Mouse (Mus musculus): ENCODE measurements around the gene Fam187b. TPM values are rescaled to one million over a fixed set of nuclear protein-coding genes. Genes with fewer than 3 reads are reported as not detected.

Fam187b gene
- total and polyA plus RNA-seq, 3 experiments: not detected

GRCm38 (mm10) chr7:30993986-30994385 is 20.4 kb downstream of the Fam187b start:
- no peak overlapping the region for H3K4me3 ChIP-seq (replicated peaks in 1 of 3; ENCODE audit: low read depth in 2 of 3, low read length in 2 of 3, poor library complexity in 1 of 3)
- in situ Hi-C loops (cut with MboI; ENCODE audit: low pct_ligation_motif_present, low pct_unique_long_range_greater_than_20kb, low sequenced_read_pairs): no loop called here
- no peak overlapping the region for H3K4me2 ChIP-seq (ENCODE audit: insufficient read depth, low read depth, poor library complexity, severe bottlenecking)
- no peak for TF ChIP-seq USF1 (IDR thresholded peaks at IDR 0.05; ENCODE audit: low read depth, low read length)
- no peak for TF ChIP-seq JUND (conservative IDR thresholded peaks at IDR 0.05; ENCODE audit: low read depth, low read length)
- no peak for TF ChIP-seq MYC (IDR thresholded peaks at IDR 0.05; ENCODE audit: low read depth, low read length)
- no peak for TF ChIP-seq ELF1 (IDR thresholded peaks at IDR 0.05; ENCODE audit: low read depth, low read length)
- no peak for TF ChIP-seq UBTF (IDR thresholded peaks at IDR 0.05; ENCODE audit: low read depth, low read length)
- TF ChIP-seq MXI1 (IDR thresholded peaks at IDR 0.05; ENCODE audit: low read depth, low read length): no peak
- TF ChIP-seq TBP (conservative IDR thresholded peaks at IDR 0.05; ENCODE audit: low read depth, low read length): no peak
- no peak for TF ChIP-seq MAX (IDR thresholded peaks at IDR 0.05; ENCODE audit: low read length)
- no peak for TF ChIP-seq GABPA (IDR thresholded peaks at IDR 0.05; ENCODE audit: insufficient replicate concordance, low read depth, low read length)
- H3K36me3 ChIP-seq (replicated peaks in 1 of 2; ENCODE audit: control insufficient read depth in 1 of 2, insufficient read depth in 1 of 2, low read length in 1 of 2): no peaks in the 10 kb centered on the region
- H3K27ac ChIP-seq (ENCODE audit: insufficient read depth, low read depth): no peak overlapping the region
- no peak for DNase-seq (ENCODE audit: extremely low read depth)
- H3K27me3 ChIP-seq (replicated peaks): no peaks in the 10 kb centered on the region
- no peaks in the 10 kb centered on the region for H3K79me2 ChIP-seq (replicated peaks; ENCODE audit: control insufficient read depth, extremely low read depth, insufficient read depth, poor library complexity, severe bottlenecking)
- peaks cover 6% of the 10 kb centered on the region for H3K9me3 ChIP-seq (replicated peaks; ENCODE audit: low read length)
- H3K9ac ChIP-seq (ENCODE audit: insufficient read depth, low read depth): no peak overlapping the region
- H3K4me1 ChIP-seq (ENCODE audit: control insufficient read depth in 1 of 2, insufficient read depth in 2 of 2): no peaks in the 10 kb centered on the region
- dilution Hi-C loops (cut with MboI; ENCODE audit: extremely low pct_ligation_motif_present, extremely low pct_unique_long_range_greater_than_20kb, low sequenced_read_pairs): no loop called here

GRCm38 (mm10) chr7:30996491-30996890 is 22.9 kb downstream of the Fam187b start:
- H3K27me3 ChIP-seq (replicated peaks): no peaks in the 10 kb centered on the region
- no peak overlapping the region for H3K27ac ChIP-seq (ENCODE audit: insufficient read depth, low read depth)
- no peak overlapping the region for H3K4me3 ChIP-seq (replicated peaks in 1 of 3; ENCODE audit: low read depth in 2 of 3, low read length in 2 of 3, poor library complexity in 1 of 3)
- no peaks in the 10 kb centered on the region for H3K79me2 ChIP-seq (replicated peaks; ENCODE audit: control insufficient read depth, extremely low read depth, insufficient read depth, poor library complexity, severe bottlenecking)
- H3K9ac ChIP-seq (ENCODE audit: insufficient read depth, low read depth): no peak overlapping the region
- no peak for DNase-seq (ENCODE audit: extremely low read depth)
- peaks cover 11 to 18% of the 10 kb centered on the region in 2 experiments for H3K4me1 ChIP-seq (ENCODE audit: control insufficient read depth in 1 of 2, insufficient read depth in 2 of 2)
- H3K4me2 ChIP-seq (ENCODE audit: insufficient read depth, low read depth, poor library complexity, severe bottlenecking): no peak overlapping the region
- no peaks in the 10 kb centered on the region for H3K36me3 ChIP-seq (replicated peaks in 1 of 2; ENCODE audit: control insufficient read depth in 1 of 2, insufficient read depth in 1 of 2, low read length in 1 of 2)
- H3K9me3 ChIP-seq (replicated peaks; ENCODE audit: low read length): peaks cover 6% of the 10 kb centered on the region
- dilution Hi-C loops (cut with MboI; ENCODE audit: extremely low pct_ligation_motif_present, extremely low pct_unique_long_range_greater_than_20kb, low sequenced_read_pairs): no loop called here
- in situ Hi-C loops (cut with MboI; ENCODE audit: low pct_ligation_motif_present, low pct_unique_long_range_greater_than_20kb, low sequenced_read_pairs): no loop called here
- peak in 1 of 2 experiments; percentile 43; a peak in 2 of 4 replicates for TF ChIP-seq CTCF (conservative IDR thresholded peaks at IDR 0.05 in 1 of 2, IDR thresholded peaks at IDR 0.05 in 1 of 2; ENCODE audit: low read depth in 2 of 2, low read length in 2 of 2)
- no peak for TF ChIP-seq UBTF (IDR thresholded peaks at IDR 0.05; ENCODE audit: low read depth, low read length)
- TF ChIP-seq SMC3 (IDR thresholded peaks at IDR 0.05; ENCODE audit: low read depth, low read length): peak; percentile 20

- in situ Hi-C loops (cut with MboI; ENCODE audit: low pct_ligation_motif_present, low pct_unique_long_range_greater_than_20kb, low sequenced_read_pairs) (no loop called here), dilution Hi-C loops (cut with MboI; ENCODE audit: extremely low pct_ligation_motif_present, extremely low pct_unique_long_range_greater_than_20kb, low sequenced_read_pairs) (no loop called here)
- Histone ChIP-seq H3K27ac (ENCODE audit: insufficient read depth, low read depth) (no peak overlapping the region), H3K27me3 (replicated peaks) (no peaks in the 10 kb centered on the region), H3K4me2 (ENCODE audit: insufficient read depth, low read depth, poor library complexity, severe bottlenecking) (peak overlapping the region; percentile 69; the same call in 1 of the 2 replicates), H3K9ac (ENCODE audit: insufficient read depth, low read depth) (no peak overlapping the region), H3K4me3 (replicated peaks in 1 of 3; ENCODE audit: low read depth in 2 of 3, low read length in 2 of 3, poor library complexity in 1 of 3) (no peak overlapping the region), H3K4me1 (ENCODE audit: control insufficient read depth in 1 of 2, insufficient read depth in 2 of 2) (peaks cover 18 to 34% of the 10 kb centered on the region in 2 experiments), H3K9me3 (replicated peaks; ENCODE audit: low read length) (peaks cover 9% of the 10 kb centered on the region), H3K79me2 (replicated peaks; ENCODE audit: control insufficient read depth, extremely low read depth, insufficient read depth, poor library complexity, severe bottlenecking) (no peaks in the 10 kb centered on the region), H3K36me3 (replicated peaks in 1 of 2; ENCODE audit: control insufficient read depth in 1 of 2, insufficient read depth in 1 of 2, low read length in 1 of 2) (no peaks in the 10 kb centered on the region)
- peak; percentile 78 for DNase-seq (ENCODE audit: extremely low read depth)
- TF ChIP-seq ZKSCAN1 (IDR thresholded peaks at IDR 0.05; ENCODE audit: borderline replicate concordance, low read depth, low read length) (no peak), RCOR1 (conservative IDR thresholded peaks at IDR 0.05; ENCODE audit: low read depth, low read length) (0 out of 2 replicates have a peak, but pooled peaks have one; percentile 12), NELFE (IDR thresholded peaks at IDR 0.05; ENCODE audit: low read depth, low read length) (no peak), HCFC1 (IDR thresholded peaks at IDR 0.05; ENCODE audit: low read depth, low read length) (no peak), NRF1 (IDR thresholded peaks at IDR 0.05; ENCODE audit: low read depth, low read length) (no peak), ETS1 (conservative IDR thresholded peaks at IDR 0.05; ENCODE audit: low read depth, low read length) (peak; percentile 38; the same call in 1 of the 2 replicates), TCF12 (IDR thresholded peaks at IDR 0.05; ENCODE audit: low read depth, low read length) (peak; percentile 41; the same call in 1 of the 2 replicates), MYC (IDR thresholded peaks at IDR 0.05; ENCODE audit: low read depth, low read length) (peak; percentile 80), MAX (IDR thresholded peaks at IDR 0.05; ENCODE audit: low read length) (no peak; the same call in 1 of the 2 replicates), E2F4 (IDR thresholded peaks at IDR 0.05; ENCODE audit: insufficient replicate concordance, low read depth, low read length) (no peak), UBTF (IDR thresholded peaks at IDR 0.05; ENCODE audit: low read depth, low read length) (peak; percentile 84; the same call in 1 of the 2 replicates), USF1 (IDR thresholded peaks at IDR 0.05; ENCODE audit: low read depth, low read length) (no peak), JUN (IDR thresholded peaks at IDR 0.05; ENCODE audit: insufficient read depth, low read depth, low read length) (no peak), ZNF384 (IDR thresholded peaks at IDR 0.05; ENCODE audit: low read depth, low read length) (no peak), GABPA (IDR thresholded peaks at IDR 0.05; ENCODE audit: insufficient replicate concordance, low read depth, low read length) (no peak), ZMIZ1 (IDR thresholded peaks at IDR 0.05; ENCODE audit: low read depth, low read length) (no peak), CTCF (conservative IDR thresholded peaks at IDR 0.05 in 1 of 2, IDR thresholded peaks at IDR 0.05 in 1 of 2; ENCODE audit: low read depth in 2 of 2, low read length in 2 of 2) (no peak), CHD1 (IDR thresholded peaks at IDR 0.05; ENCODE audit: low read depth, low read length) (no peak)
Measured at GRCm38 (mm10) chr7:31000505-31001020, 27.0 kb downstream of the Fam187b start.

Measured in CH12.LX (cell line).